Mouse (Mus musculus): Measurements from ENCODE around the gene Ndufb10. TPM values are rescaled to one million over a fixed set of nuclear protein-coding genes. Genes with fewer than 3 reads are reported as not detected.

Ndufb10 gene
- total RNA-seq, 2 experiments from 2014 or later, result 383 to 407 TPM

GRCm38 (mm10) chr17:24708646-24709045 lies 15.6 kb downstream of the Ndufb10 start:
- DNase-seq (ENCODE audit: low spot score in 2 of 2), result no peak

- DNase-seq (ENCODE audit: low spot score in 2 of 2), result no peak
Observed at GRCm38 (mm10) chr17:24707801-24708425, 16.4 kb downstream of the Ndufb10 start.

- DNase-seq (ENCODE audit: low spot score in 2 of 2), result peak; percentile 82 to 90
Observed at GRCm38 (mm10) chr17:24706982-24707800, 17.1 kb downstream of the Ndufb10 start, which contains the start of gene Tbl3. Tbl3 (minus strand) TSS chr17:24707660.

DNA sequence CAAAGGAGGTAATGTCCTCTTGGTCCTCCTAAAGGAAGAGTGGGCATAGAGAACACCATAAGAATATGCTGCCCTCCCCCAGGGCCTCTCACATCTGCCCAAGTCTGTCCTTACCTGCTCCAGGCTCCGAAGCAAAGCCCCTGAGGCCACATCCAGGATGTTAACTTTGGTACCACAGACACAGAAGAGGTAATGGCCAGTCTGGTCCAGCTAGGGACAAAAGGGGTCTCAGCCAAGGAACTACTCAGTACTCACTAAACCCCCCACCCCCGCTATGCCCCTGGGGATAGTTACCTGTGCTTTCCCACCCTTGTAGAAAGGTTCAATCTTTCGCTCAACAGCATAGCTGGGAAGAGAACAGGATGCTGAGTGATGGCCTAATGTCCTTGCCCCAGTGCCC lies 18.5 kb downstream of the Ndufb10 start:
- DNase-seq (ENCODE audit: low spot score in 2 of 2), result no peak

- DNase-seq (ENCODE audit: low spot score in 2 of 2), result no peak
Observed at GRCm38 (mm10) chr17:24701251-24701650, 23.0 kb downstream of the Ndufb10 start.

- DNase-seq (ENCODE audit: low spot score in 2 of 2), result no peak
Observed at GRCm38 (mm10) chr17:24699473-24699872, 24.8 kb downstream of the Ndufb10 start.

GRCm38 (mm10) chr17:24698715-24699114 lies 25.6 kb downstream of the Ndufb10 start:
- no peak for DNase-seq (ENCODE audit: low spot score in 2 of 2)

GRCm38 (mm10) chr17:24697985-24698384 lies 26.3 kb downstream of the Ndufb10 start:
- DNase-seq (ENCODE audit: low spot score in 2 of 2), result no peak

- DNase-seq (ENCODE audit: low spot score in 2 of 2), result peak; percentile 88 to 90
Observed at GRCm38 (mm10) chr17:24696011-24696697, 28.1 kb downstream of the Ndufb10 start, which contains the start of the genes Gfer and Noxo1. Gfer (minus strand) TSS chr17:24696156. Noxo1 (plus strand) TSS chr17:24696234.

GRCm38 (mm10) chr17:24695326-24696010 lies 28.8 kb downstream of the Ndufb10 start:
- no peak for DNase-seq (ENCODE audit: low spot score in 2 of 2)

DNA sequence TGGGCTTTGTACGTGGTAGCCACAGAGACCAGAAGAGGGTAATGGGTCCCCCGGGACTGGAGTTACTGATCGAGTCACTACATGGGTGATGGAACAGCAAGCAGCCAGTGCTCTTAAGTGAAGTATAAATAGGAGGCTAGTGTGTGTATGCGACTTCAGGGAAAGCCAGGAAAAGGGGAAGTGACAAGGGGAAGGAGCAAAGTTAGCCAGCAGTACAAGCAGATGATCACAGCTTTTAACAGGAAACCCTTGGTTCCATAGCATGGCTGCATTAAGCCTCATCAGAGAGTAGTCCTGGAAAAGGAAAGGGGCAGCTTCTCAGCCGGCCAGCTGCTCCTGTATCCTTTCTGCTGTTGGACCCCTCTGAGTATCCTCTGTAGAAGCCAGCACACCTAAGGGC lies 31.9 kb downstream of the Ndufb10 start:
- DNase-seq (ENCODE audit: low spot score in 2 of 2), result no peak

DNA sequence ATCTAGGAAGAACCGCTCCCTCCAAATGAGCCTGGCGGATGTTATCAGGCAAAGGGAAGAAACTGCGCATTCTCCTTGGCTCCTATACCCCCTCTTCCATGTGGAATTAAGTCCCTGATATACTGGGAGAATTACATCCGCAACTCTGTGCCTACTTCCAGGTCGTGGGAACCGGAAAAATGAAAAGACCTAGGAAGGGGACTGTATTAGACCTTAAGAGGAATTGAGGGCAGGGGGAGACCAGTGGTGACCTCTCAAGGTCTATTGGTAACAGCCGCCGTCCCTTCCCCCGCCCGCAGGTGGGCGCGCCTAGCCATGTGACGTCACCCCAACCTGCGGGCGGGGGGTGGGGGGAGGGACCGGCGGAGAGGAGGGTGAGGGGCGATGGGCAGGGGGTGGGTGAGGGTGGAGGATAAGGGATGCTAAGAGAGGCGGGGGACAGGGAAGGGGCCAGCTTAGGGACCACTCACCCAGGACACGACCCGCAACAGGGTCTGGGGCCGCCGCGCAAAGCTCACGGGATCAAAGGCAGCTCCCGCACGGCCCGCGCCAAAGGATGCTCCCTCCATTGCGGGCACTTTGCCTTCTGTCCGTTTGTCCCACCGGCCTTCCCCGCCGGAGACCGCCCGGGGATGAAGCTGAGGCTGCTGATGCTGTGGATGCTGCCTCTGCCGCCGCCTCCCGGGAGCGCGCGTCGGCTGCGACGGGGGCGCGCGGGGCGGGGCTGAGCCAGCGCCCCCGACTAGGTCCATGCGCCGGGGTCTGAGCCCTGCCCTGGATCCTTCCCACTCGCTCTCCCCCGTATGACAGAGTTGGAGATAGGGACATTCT lies 34.8 kb downstream of the Ndufb10 start, which contains the start of gene Syngr3:
TSS of gene Syngr3 (minus strand) at position 705 of the 831 bp plus-strand sequence.
- no peak for DNase-seq (ENCODE audit: low spot score in 2 of 2)

- DNase-seq (ENCODE audit: low spot score in 2 of 2), result no peak
Observed at GRCm38 (mm10) chr17:24687599-24687998, 36.7 kb downstream of the Ndufb10 start.

GRCm38 (mm10) chr17:24687146-24687595 lies 37.1 kb downstream of the Ndufb10 start:
- DNase-seq (ENCODE audit: low spot score in 2 of 2), result no peak

- DNase-seq (ENCODE audit: low spot score in 2 of 2), result no peak
Observed at GRCm38 (mm10) chr17:24686514-24686913, 37.8 kb downstream of the Ndufb10 start.

GRCm38 (mm10) chr17:24677500-24678080 lies 46.7 kb downstream of the Ndufb10 start:
- DNase-seq (ENCODE audit: low spot score in 2 of 2), result no peak

DNA sequence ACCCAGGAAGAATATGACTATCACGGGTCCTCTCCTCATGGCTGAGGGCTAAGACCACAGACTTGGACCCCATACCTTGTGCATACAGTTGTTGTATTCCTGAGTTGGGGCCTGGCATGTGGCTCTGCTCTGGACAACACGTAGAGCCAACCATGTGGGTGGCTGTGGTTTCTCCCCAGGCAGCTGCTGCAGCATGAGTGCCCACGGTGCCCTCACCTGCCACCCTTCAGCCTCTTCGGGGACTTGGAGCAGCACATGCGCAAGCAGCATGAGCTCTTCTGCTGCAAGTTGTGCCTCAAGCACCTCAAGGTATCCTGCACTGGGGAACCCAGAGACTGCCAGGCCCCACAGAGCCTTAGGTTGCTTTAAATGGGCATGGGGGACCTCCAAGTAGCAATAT lies 47.4 kb downstream of the Ndufb10 start:
- DNase-seq (ENCODE audit: low spot score in 2 of 2), result no peak

DNA sequence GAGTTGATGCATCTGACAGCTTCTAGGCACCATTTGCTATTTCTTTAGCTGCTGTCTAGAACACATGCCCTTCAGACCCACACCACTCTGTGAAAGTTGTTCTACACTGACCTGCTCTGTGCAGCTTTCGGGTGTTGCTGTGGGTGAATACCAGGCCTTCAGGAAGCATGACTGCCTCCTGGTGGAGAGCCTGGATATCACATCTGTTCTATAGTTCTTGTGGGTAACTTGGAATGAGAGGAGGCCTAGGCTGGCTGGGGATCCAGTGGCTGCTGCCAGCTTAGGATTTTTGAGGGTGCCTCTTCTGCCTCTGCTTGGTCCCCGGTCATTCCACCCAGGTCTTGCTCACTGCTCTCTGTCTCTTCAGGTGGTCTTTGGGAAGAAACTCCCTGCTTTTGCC lies 48.1 kb downstream of the Ndufb10 start:
- DNase-seq (ENCODE audit: low spot score in 2 of 2), result peak; percentile 54 to 74

DNA sequence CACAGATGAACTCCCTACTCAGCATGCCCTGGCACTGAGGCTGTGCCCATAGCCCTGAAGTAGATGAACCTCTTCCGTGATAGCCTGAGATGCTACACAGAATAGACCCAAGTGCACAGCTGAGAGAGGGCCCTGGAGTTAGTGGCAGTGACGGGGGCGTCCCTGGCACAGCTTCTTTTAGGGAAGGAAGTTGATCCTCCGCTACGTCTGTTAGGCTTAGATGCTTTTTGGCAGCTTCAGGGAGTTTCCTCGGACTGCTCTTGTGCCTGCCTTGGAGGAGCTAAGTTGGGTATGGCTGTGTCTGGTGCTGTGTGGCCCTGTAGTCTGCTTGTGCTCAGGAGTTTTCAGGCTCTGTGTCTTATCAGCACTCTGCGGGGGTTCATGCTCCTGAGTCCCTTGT lies 50.0 kb downstream of the Ndufb10 start:
- DNase-seq (ENCODE audit: low spot score in 2 of 2), result no peak

- DNase-seq (ENCODE audit: low spot score in 2 of 2), result no peak
Observed at GRCm38 (mm10) chr17:24672141-24672540, 52.1 kb downstream of the Ndufb10 start.
